Mouse (Mus musculus) hindbrain, postnatal 0 days (tissue): ENCODE data around the gene Agrp. TPM values are rescaled to one million over a fixed set of nuclear protein-coding genes. Genes with fewer than 3 reads are reported as not detected.

ENCODE experiments used
- ATAC-seq: fragments of 200-750 bp; cut with Nextera tagmentation; 2 replicates; pipeline ENCODE4 v1.8.0; 2017; ENCODE audit warnings: mild to moderate bottlenecking, moderate TSS enrichment, moderate library complexity
- DNase-seq: peaks from one replicate; pipeline ENCODE4 v3.0.0-alpha.2; 2015; ENCODE audit warnings: low spot score
- H3K27ac ChIP-seq: fragments of 300-500 bp; sonication (generic); 2 replicates; pipeline ENCODE4 v1.5.1; 2014; ENCODE audit warnings: mild to moderate bottlenecking
- H3K27me3 ChIP-seq: fragments of 300-500 bp; sonication (generic); 2 replicates; pipeline ENCODE4 v1.6.1; 2014; ENCODE audit warnings: low read length, mixed read lengths; ENCODE audit not compliant: insufficient read depth
- H3K36me3 ChIP-seq: fragments of 300-500 bp; sonication (generic); 2 replicates; pipeline ENCODE4 v1.6.1; 2014; ENCODE audit warnings: low read length, mixed read lengths; ENCODE audit not compliant: insufficient read depth
- H3K4me1 ChIP-seq: fragments of 300-500 bp; sonication (generic); 2 replicates; pipeline ENCODE4 v1.6.1; 2014; ENCODE audit warnings: antibody characterized with exemption, low read length, mixed read lengths; ENCODE audit not compliant: insufficient read depth
- H3K4me2 ChIP-seq: fragments of 300-500 bp; sonication (generic); 2 replicates; pipeline ENCODE4 v1.6.1; 2014; ENCODE audit warnings: low read depth, mild to moderate bottlenecking, low read length, moderate library complexity, mixed read lengths
- H3K4me3 ChIP-seq: fragments of 300-500 bp; sonication (generic); 2 replicates; pipeline ENCODE4 v1.5.1; 2014; ENCODE audit warnings: low read length
- H3K9ac ChIP-seq: fragments of 300-500 bp; sonication (generic); replicated peaks from 2 replicates; pipeline ENCODE4 v1.6.1; 2014; ENCODE audit warnings: mild to moderate bottlenecking, low read length, moderate library complexity, mixed read lengths
- H3K9me3 ChIP-seq: fragments of 300-500 bp; sonication (generic); 2 replicates; pipeline ENCODE4 v1.6.1; 2016; ENCODE audit warnings: low read length, mixed read lengths
- CTCF ChIP-seq: IDR thresholded peaks from 2 replicates; pipeline ENCODE4 v1.5.1; 2016; ENCODE audit warnings: antibody characterized with exemption, control low read depth, low read depth
- WGBS: fragments of 180-500 bp; shearing (Covaris S2); extraction: QIAGEN DNeasy Blood & Tissue Kit; methylation state at CpG from one replicate; pipeline ENCODE4 v1.1.7; 2014; 5-methylcytosine and 5-hydroxymethylcytosine counted together
- polyA plus RNA-seq: library from polyadenylated mRNA; unstranded; fragments of >200 nt; fragmentation: Nextera tagmentation; extraction: Ambion mirVana; gene quantifications from 2 replicates; pipeline ENCODE4 v1.2.1, GENCODE M21; 2015
- total RNA-seq: library from RNA; depleted of rRNA; stranded (reverse); fragments of >200 nt; gene quantifications from 2 replicates; pipeline ENCODE4 v1.2.3, GENCODE M21; 2014

Gene Agrp
- total and polyA plus RNA-seq, 2 experiments from 2014 or later: 1.3 to 2.1 TPM

- 79% methylated on average over 6 of the region's 6 CpGs for WGBS
- H3K36me3 ChIP-seq: no peaks in the 10 kb centered on the region
Observed at GRCm38 (mm10) chr8:105546384-105547350, 90.5 kb downstream of the Agrp start.

GRCm38 (mm10) chr8:105545249-105545648 lies 91.9 kb downstream of the Agrp start:
- Histone ChIP-seq H3K27ac (peak overlapping the region; percentile 54; the same call in 1 of the 2 replicates), H3K4me2 (no peak overlapping the region), H3K4me3 (no peak overlapping the region), H3K4me1 (peaks cover 26% of the 10 kb centered on the region), H3K36me3 (no peaks in the 10 kb centered on the region), H3K9ac (no peak overlapping the region), H3K27me3 (no peaks in the 10 kb centered on the region), H3K9me3 (no peaks in the 10 kb centered on the region)
- ATAC-seq: peak; percentile 14; the same call in 1 of the 2 replicates
- no peak for DNase-seq
- no peak for TF ChIP-seq CTCF
- 69% methylated on average over 3 of the region's 3 CpGs for WGBS

More at GRCm38 (mm10) chr8:105546384-105547350, 90.5 kb downstream of the Agrp start:
- ATAC-seq (peak; percentile 28; the same call in 1 of the 2 replicates), DNase-seq (no peak)
- no peak overlapping the region for H3K4me2 ChIP-seq
- H3K4me3 ChIP-seq: no peak overlapping the region
- TF ChIP-seq CTCF: no peak
- peaks cover 26% of the 10 kb centered on the region for H3K4me1 ChIP-seq
- no peak overlapping the region for H3K9ac ChIP-seq
- H3K27me3 ChIP-seq: no peaks in the 10 kb centered on the region
- no peak overlapping the region for H3K27ac ChIP-seq
- no peaks in the 10 kb centered on the region for H3K9me3 ChIP-seq

- H3K36me3 ChIP-seq: no peaks in the 10 kb centered on the region
- no peak for TF ChIP-seq CTCF
- DNase-seq (peak; percentile 55), ATAC-seq (peak; percentile 74)
- no peak overlapping the region for H3K4me2 ChIP-seq
- peaks cover 26% of the 10 kb centered on the region for H3K4me1 ChIP-seq
- H3K4me3 ChIP-seq: no peak overlapping the region
- peak overlapping the region; percentile 54; the same call in 1 of the 2 replicates for H3K27ac ChIP-seq
- no peaks in the 10 kb centered on the region for H3K27me3 ChIP-seq
- WGBS: 30% methylated on average over 7 of the region's 7 CpGs
- no peaks in the 10 kb centered on the region for H3K9me3 ChIP-seq
- H3K9ac ChIP-seq: no peak overlapping the region
Observed at GRCm38 (mm10) chr8:105544544-105545205, 92.5 kb downstream of the Agrp start.

- ATAC-seq (no peak), DNase-seq (no peak)
- H3K36me3 ChIP-seq: peaks cover 5% of the 10 kb centered on the region; the same call in 1 of the 2 replicates
- H3K4me1 ChIP-seq: peaks cover 26% of the 10 kb centered on the region
- WGBS: 29% methylated on average over 1 of the region's 1 CpGs
- TF ChIP-seq CTCF: no peak
- peak overlapping the region; percentile 54; the same call in 1 of the 2 replicates for H3K27ac ChIP-seq
- H3K27me3 ChIP-seq: no peaks in the 10 kb centered on the region
- H3K4me3 ChIP-seq: no peak overlapping the region
- no peak overlapping the region for H3K9ac ChIP-seq
- no peaks in the 10 kb centered on the region for H3K9me3 ChIP-seq
- H3K4me2 ChIP-seq: no peak overlapping the region
Observed at GRCm38 (mm10) chr8:105543703-105544102, 93.5 kb downstream of the Agrp start.

GRCm38 (mm10) chr8:105542808-105543207 lies 94.4 kb downstream of the Agrp start:
- Histone ChIP-seq H3K9ac (no peak overlapping the region), H3K9me3 (no peaks in the 10 kb centered on the region), H3K36me3 (peaks cover 12% of the 10 kb centered on the region; the same call in 1 of the 2 replicates), H3K4me3 (no peak overlapping the region), H3K27me3 (no peaks in the 10 kb centered on the region), H3K4me1 (peaks cover 26% of the 10 kb centered on the region), H3K27ac (no peak overlapping the region), H3K4me2 (no peak overlapping the region)
- ATAC-seq (no peak), DNase-seq (no peak)
- TF ChIP-seq CTCF: no peak
- 98% methylated on average over 2 of the region's 2 CpGs for WGBS

- DNase-seq (no peak), ATAC-seq (no peak)
- no peaks in the 10 kb centered on the region for H3K9me3 ChIP-seq
- no peak overlapping the region for H3K27ac ChIP-seq
- H3K27me3 ChIP-seq: no peaks in the 10 kb centered on the region
- H3K4me1 ChIP-seq: peaks cover 26% of the 10 kb centered on the region
- WGBS: 90% methylated on average over 3 of the region's 3 CpGs
- no peak overlapping the region for H3K9ac ChIP-seq
- no peak for TF ChIP-seq CTCF
- peaks cover 12% of the 10 kb centered on the region; the same call in 1 of the 2 replicates for H3K36me3 ChIP-seq
- no peak overlapping the region for H3K4me3 ChIP-seq
- H3K4me2 ChIP-seq: no peak overlapping the region
Observed at GRCm38 (mm10) chr8:105542032-105542656, 95.0 kb downstream of the Agrp start.
